25 mouse cellular contexts compared by ENCODE assay signal in the genomic region with DNA sequence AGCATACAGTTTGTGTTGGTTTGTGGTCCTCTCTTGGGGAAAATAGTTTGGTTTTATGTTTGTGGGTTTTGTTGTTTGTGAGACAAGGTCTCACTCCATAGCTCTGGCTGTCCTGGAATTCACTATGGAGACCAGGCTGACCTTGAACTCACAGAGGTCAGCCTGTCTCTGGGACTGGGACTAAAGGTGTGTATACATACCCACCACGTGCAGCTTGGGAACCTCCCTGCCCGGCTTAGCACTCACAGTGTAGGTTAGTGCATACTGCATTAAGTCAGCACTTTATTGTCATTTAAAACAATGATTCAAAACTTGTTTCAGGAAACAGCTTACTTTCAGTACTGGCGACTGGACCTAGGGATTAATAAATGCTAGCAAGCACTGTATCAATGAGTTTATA.
"Had no signal": no experiment of that assay in that cellular context is flagged by ENCODE, and none has a peak within 500 bp of the region (broad histone marks: within the 10 kb centered on the region; RNA-seq: fewer than 3 reads in every experiment).

No protein-coding gene starts in this region.

- ATAC-seq: hindbrain, postnatal 0 days; intestine, embryonic 16.5 days had no signal

- H3K4me1 ChIP-seq: heart, embryonic 15.5 days; hindbrain, embryonic 13.5 days; hindbrain, embryonic 15.5 days; limb, embryonic 15.5 days; liver, embryonic 13.5 days; liver, embryonic 15.5 days had no signal

- H3K9ac ChIP-seq: heart, embryonic 13.5 days; heart, embryonic 15.5 days; hindbrain, embryonic 13.5 days; hindbrain, embryonic 15.5 days; limb, embryonic 13.5 days; limb, embryonic 15.5 days; liver, embryonic 13.5 days; liver, embryonic 15.5 days had no signal

- H3K4me2 ChIP-seq: heart, embryonic 11.5 days; heart, embryonic 13.5 days; heart, embryonic 15.5 days; hindbrain, embryonic 13.5 days; hindbrain, embryonic 15.5 days; limb, embryonic 13.5 days; limb, embryonic 15.5 days; liver, embryonic 13.5 days; liver, embryonic 15.5 days had no signal

- H3K36me3 ChIP-seq: heart, embryonic 13.5 days; heart, embryonic 15.5 days; hindbrain, embryonic 13.5 days; hindbrain, embryonic 15.5 days; limb, embryonic 13.5 days; limb, embryonic 15.5 days; liver, embryonic 13.5 days; liver, embryonic 15.5 days had no signal

- DNase-seq: gastrocnemius, postnatal 14 days; gastrocnemius, postnatal 36 days; heart, adult 11 months; heart, adult 2 months; heart, postnatal 14 days; heart, postnatal 36 days; kidney, adult 11 months; kidney, adult 8-10 months; kidney, postnatal 10 days; kidney, postnatal 25 days; kidney, postnatal 4 days; layer of hippocampus, postnatal 36 days; left cerebral cortex, postnatal 4 days; liver, embryonic 13.5 days had no signal

- H3K27me3 ChIP-seq: heart, embryonic 13.5 days; heart, embryonic 15.5 days; hindbrain, embryonic 13.5 days; hindbrain, embryonic 15.5 days; limb, embryonic 13.5 days; limb, embryonic 15.5 days; liver, embryonic 13.5 days; liver, embryonic 15.5 days had no signal

- H3K4me3 ChIP-seq: heart, adult 2 months; heart, embryonic 13.5 days; heart, embryonic 15.5 days; hindbrain, embryonic 13.5 days; hindbrain, embryonic 15.5 days; layer of hippocampus, adult 2 months; limb, embryonic 13.5 days; limb, embryonic 15.5 days; liver, embryonic 13.5 days; liver, embryonic 15.5 days had no signal

- H3K27ac ChIP-seq: heart, adult 2 months; heart, embryonic 13.5 days; heart, embryonic 15.5 days; hindbrain, embryonic 13.5 days; hindbrain, embryonic 15.5 days; hindbrain, postnatal 0 days; layer of hippocampus, adult 2 months; limb, embryonic 13.5 days; limb, embryonic 15.5 days; liver, embryonic 13.5 days; liver, embryonic 15.5 days had no signal

- H3K9me3 ChIP-seq: heart, embryonic 13.5 days; heart, embryonic 15.5 days; hindbrain, embryonic 13.5 days; hindbrain, embryonic 15.5 days; limb, embryonic 13.5 days; limb, embryonic 15.5 days; liver, embryonic 13.5 days; liver, embryonic 15.5 days had no signal
